Mouse (Mus musculus) hematopoietic stem cell, adult 5-6 weeks (primary cell): ENCODE measurements around the gene Zbtb34. TPM values are rescaled to one million over a fixed set of nuclear protein-coding genes. Genes with fewer than 3 reads are reported as not detected.
A peak's percentile ranks its signal among the peaks of the same experiment; 100 is the strongest.

Experiments used
- ATAC-seq, 2 experiments: fragments of 125-278 bp in 1 of 2; replicated peaks in 1 of 2; 2 replicates each; pipeline ENCODE4 v1.8.0; 2016 to 2017; ENCODE audit warnings: inconsistent platforms in 2 of 2, mild to moderate bottlenecking in 2 of 2, moderate number of reproducible peaks in 2 of 2, low read depth in 1 of 2, moderate TSS enrichment in 1 of 2; ENCODE audit not compliant: low FRiP score in 2 of 2, poor library complexity in 2 of 2, severe bottlenecking in 2 of 2, insufficient read depth in 1 of 2, low TSS enrichment in 1 of 2
- total RNA-seq: library from RNA; stranded (forward); fragments of 172-1452, 232-1000 nt; gene quantifications from 2 replicates; pipeline ENCODE4 v1.2.3, GENCODE M21; 2017

Gene Zbtb34
- total RNA-seq: 7.1 and 13.2 TPM in 2 replicates

GRCm38 (mm10) chr2:33430771-33431699 lies at the start of gene Zbtb34:
Zbtb34 (minus strand) TSS chr2:33431324.
- ATAC-seq: peak; percentile 65 to 68; a peak in 2 of 4 replicates

- ATAC-seq: no peak
These were observed 47.0 kb upstream of the Zbtb34 start for GRCm38 (mm10) chr2:33477961-33478755.

GRCm38 (mm10) chr2:33475961-33476360 lies 44.8 kb upstream of the Zbtb34 start:
- no peak for ATAC-seq

- peak; percentile 93 to 96 for ATAC-seq
These were observed 37.5 kb upstream of the Zbtb34 start, which contains the start of gene Zbtb43 for GRCm38 (mm10) chr2:33468466-33469097. Zbtb43 (minus strand) TSS chr2:33468559.

GRCm38 (mm10) chr2:33467546-33468465 lies 36.7 kb upstream of the Zbtb34 start:
- 0 out of 4 replicates have a peak, but pooled peaks of 1 of the 2 experiments have one; percentile 4 for ATAC-seq

GRCm38 (mm10) chr2:33465966-33466365 lies 34.8 kb upstream of the Zbtb34 start:
- no peak for ATAC-seq

- no peak for ATAC-seq
These were observed 34.1 kb upstream of the Zbtb34 start for GRCm38 (mm10) chr2:33465215-33465614.

- ATAC-seq: no peak
These were observed 30.9 kb upstream of the Zbtb34 start for GRCm38 (mm10) chr2:33462066-33462465.

GRCm38 (mm10) chr2:33461066-33461465 lies 29.9 kb upstream of the Zbtb34 start:
- no peak for ATAC-seq

- no peak for ATAC-seq
These were observed 28.5 kb upstream of the Zbtb34 start for GRCm38 (mm10) chr2:33459660-33460059.

- ATAC-seq: no peak
These were observed 25.6 kb upstream of the Zbtb34 start for GRCm38 (mm10) chr2:33456696-33457095.

- no peak for ATAC-seq
These were observed 25.1 kb upstream of the Zbtb34 start for GRCm38 (mm10) chr2:33456242-33456641.

GRCm38 (mm10) chr2:33455350-33455749 lies 24.2 kb upstream of the Zbtb34 start:
- ATAC-seq: no peak

GRCm38 (mm10) chr2:33454816-33455215 lies 23.7 kb upstream of the Zbtb34 start:
- ATAC-seq: no peak

GRCm38 (mm10) chr2:33453476-33453875 lies 22.4 kb upstream of the Zbtb34 start:
- ATAC-seq: no peak

GRCm38 (mm10) chr2:33452721-33453120 lies 21.6 kb upstream of the Zbtb34 start:
- ATAC-seq: no peak

GRCm38 (mm10) chr2:33452140-33452539 lies 21.0 kb upstream of the Zbtb34 start:
- 0 out of 4 replicates have a peak, but pooled peaks of 1 of the 2 experiments have one; percentile 29 for ATAC-seq
